Mouse (Mus musculus) heart, adult 2 months (tissue): ENCODE results near the gene Ptrhd1.

ENCODE experiments used
- CTCF ChIP-seq: fragments of 200-600 bp; IDR thresholded peaks from 2 replicates; pipeline ENCODE4 v1.8.1; 2022; ENCODE audit warnings: antibody characterized with exemption, mild to moderate bottlenecking, moderate library complexity
- EP300 ChIP-seq: fragments of 200-500 bp; IDR thresholded peaks from 2 replicates; pipeline ENCODE4 v1.6.1; 2011; ENCODE audit warnings: low read depth, low read length, control low read depth; ENCODE audit not compliant: insufficient read depth
- POLR2A ChIP-seq: fragments of 200-500 bp; IDR thresholded peaks from 2 replicates; pipeline ENCODE4 v1.6.1; 2011; ENCODE audit warnings: mild to moderate bottlenecking, low read depth, low read length, control low read depth; ENCODE audit not compliant: insufficient read depth

DNA sequence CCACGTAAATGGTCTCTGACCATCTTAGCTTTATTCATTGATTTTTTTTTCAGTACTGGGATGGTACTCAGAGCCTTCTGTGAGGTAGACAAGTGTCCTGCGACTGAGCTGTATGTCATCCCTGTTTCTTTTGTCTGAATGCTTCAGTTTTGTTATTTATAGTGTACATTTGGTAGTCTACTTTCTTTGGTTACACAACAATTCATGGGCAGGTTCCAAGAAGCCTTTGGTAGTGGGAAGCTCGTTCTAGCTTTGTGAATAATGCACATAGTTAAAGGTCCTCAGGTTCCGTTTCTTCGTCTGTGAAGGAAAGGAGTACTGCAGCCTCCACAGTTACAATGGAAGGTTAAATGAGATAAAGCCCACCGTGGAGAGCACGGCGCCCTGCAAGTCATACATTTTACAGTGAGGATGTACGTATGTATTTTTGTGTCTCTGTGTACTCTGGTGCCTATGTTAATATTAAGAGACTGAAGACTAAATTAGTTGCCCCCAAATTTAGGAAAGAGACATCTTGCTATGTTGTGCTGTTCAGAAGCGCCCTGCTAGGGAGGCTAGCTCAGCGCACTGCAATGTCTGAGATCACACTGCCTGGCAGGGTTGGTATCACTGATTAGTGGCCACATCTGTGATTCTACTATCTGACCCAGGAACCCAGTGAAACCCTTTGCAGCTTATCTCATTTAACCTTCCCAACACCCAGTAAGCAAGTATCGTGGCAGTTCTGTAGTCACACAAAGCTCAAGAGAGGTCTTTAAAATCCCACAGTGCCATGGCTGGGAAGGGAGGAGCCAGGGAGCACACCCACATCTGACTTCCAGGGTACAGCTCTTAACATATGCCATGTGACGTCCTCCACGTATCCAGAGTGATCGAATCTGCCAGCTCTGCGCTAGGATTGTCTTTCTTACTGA is 19.2 kb downstream of the Ptrhd1 start:
- no peak for TF ChIP-seq EP300
- no peak for TF ChIP-seq CTCF
- TF ChIP-seq POLR2A, result no peak
